Mouse (Mus musculus) lung, embryonic 16.5 days (tissue): ENCODE measurements around the gene Uts2. TPM values are rescaled to one million over a fixed set of nuclear protein-coding genes. Genes with fewer than 3 reads are reported as not detected.

ENCODE experiments used
- ATAC-seq: fragments of 200-750 bp; cut with Nextera tagmentation; 2 replicates; pipeline ENCODE4 v1.8.0; 2017; ENCODE audit warnings: low read depth, mild to moderate bottlenecking, moderate library complexity
- H3K27ac ChIP-seq: fragments of 300-500 bp; sonication (generic); 2 replicates; pipeline ENCODE4 v1.5.1; 2014; ENCODE audit warnings: mild to moderate bottlenecking, control low read depth, low read length
- H3K27me3 ChIP-seq: fragments of 300-500 bp; sonication (generic); 2 replicates; pipeline ENCODE4 v1.6.1; 2014; ENCODE audit warnings: low read depth, low read length, mixed read lengths; ENCODE audit not compliant: control insufficient read depth, insufficient read depth
- H3K36me3 ChIP-seq: fragments of 300-500 bp; sonication (generic); 2 replicates; pipeline ENCODE4 v1.6.1; 2014; ENCODE audit warnings: low read length; ENCODE audit not compliant: control insufficient read depth, insufficient read depth
- H3K4me1 ChIP-seq: fragments of 300-500 bp; sonication (generic); replicated peaks from 2 replicates; pipeline ENCODE4 v1.6.1; 2014; ENCODE audit warnings: low read length, mixed read lengths; ENCODE audit not compliant: control insufficient read depth, insufficient read depth
- H3K4me2 ChIP-seq: fragments of 300-500 bp; sonication (generic); 2 replicates; pipeline ENCODE4 v1.6.1; 2014; ENCODE audit warnings: low read depth, low read length, control low read depth
- H3K4me3 ChIP-seq: fragments of 300-500 bp; sonication (generic); 2 replicates; pipeline ENCODE4 v1.5.1; 2014; ENCODE audit warnings: mild to moderate bottlenecking, low read length, control low read depth
- H3K9ac ChIP-seq: fragments of 300-500 bp; sonication (generic); 2 replicates; pipeline ENCODE4 v1.6.1; 2014; ENCODE audit warnings: low read length, control low read depth
- H3K9me3 ChIP-seq: fragments of 300-500 bp; sonication (generic); 2 replicates; pipeline ENCODE4 v1.6.1; 2016; ENCODE audit warnings: low read length; ENCODE audit not compliant: control insufficient read depth
- WGBS: fragments of 180-500 bp; shearing (Covaris S2); extraction: QIAGEN DNeasy Blood & Tissue Kit; methylation state at CpG from one replicate; pipeline ENCODE4 v1.1.7; 2014; 5-methylcytosine and 5-hydroxymethylcytosine counted together
- polyA plus RNA-seq: library from polyadenylated mRNA; unstranded; fragments of >200 nt; fragmentation: Nextera tagmentation; extraction: Ambion mirVana; gene quantifications from 2 replicates; pipeline ENCODE4 v1.2.1, GENCODE M21; 2015

Gene Uts2
- polyA plus RNA-seq: not detected in 2 replicates

DNA sequence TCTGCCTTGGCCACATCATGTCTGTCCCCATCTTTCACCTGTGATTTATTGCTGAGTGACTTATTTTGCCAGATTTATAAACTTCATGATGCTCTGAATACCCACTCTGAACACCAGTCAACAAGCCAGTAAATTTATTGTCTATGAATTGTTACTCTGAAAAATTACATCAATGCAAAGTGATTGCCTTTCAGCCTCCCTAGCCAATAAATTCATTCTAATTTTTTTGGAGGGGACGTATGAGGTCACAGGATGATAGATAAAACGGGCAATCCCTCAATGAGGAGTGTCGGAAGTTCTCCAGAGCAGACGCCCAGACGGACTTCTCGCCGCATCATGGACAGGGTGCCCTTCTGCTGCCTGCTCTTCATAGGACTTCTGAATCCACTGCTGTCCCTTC lies at the start of gene Uts2:
Gene Uts2 (plus strand): TSS at position 301 of the 400 bp plus-strand sequence.
- WGBS: 82% methylated on average over 7 of the region's 7 CpGs
- Histone ChIP-seq H3K4me2 (no peak within 1 kb of the TSS), H3K4me1 (no peaks in the 10 kb centered on the region), H3K36me3 (no peaks in the 10 kb centered on the region), H3K27ac (no peak within 1 kb of the TSS), H3K9ac (no peak within 1 kb of the TSS), H3K27me3 (no peaks in the 10 kb centered on the region), H3K4me3 (no peak within 1 kb of the TSS), H3K9me3 (no peaks in the 10 kb centered on the region)
- ATAC-seq: no peak

- no peak for ATAC-seq
- H3K36me3 ChIP-seq: no peaks in the 10 kb centered on the region
- H3K27me3 ChIP-seq: no peaks in the 10 kb centered on the region
- WGBS: 75% methylated on average over 10 of the region's 10 CpGs
- no peak overlapping the region for H3K4me3 ChIP-seq
- no peak overlapping the region for H3K4me2 ChIP-seq
- no peak overlapping the region for H3K9ac ChIP-seq
- H3K9me3 ChIP-seq: no peaks in the 10 kb centered on the region
- H3K27ac ChIP-seq: no peak overlapping the region
- no peaks in the 10 kb centered on the region for H3K4me1 ChIP-seq
Observed at GRCm38 (mm10) chr4:150950972-150951371, 45.9 kb upstream of the Uts2 start.

GRCm38 (mm10) chr4:150956369-150957105 lies 40.4 kb upstream of the Uts2 start:
- WGBS: 49% methylated on average over 13 of the region's 13 CpGs
- no peak overlapping the region for H3K4me2 ChIP-seq
- no peaks in the 10 kb centered on the region for H3K36me3 ChIP-seq
- no peak overlapping the region for H3K4me3 ChIP-seq
- H3K9ac ChIP-seq: no peak overlapping the region
- ATAC-seq: peak; percentile 36; the same call in 1 of the 2 replicates
- no peaks in the 10 kb centered on the region for H3K9me3 ChIP-seq
- H3K4me1 ChIP-seq: no peaks in the 10 kb centered on the region
- no peak overlapping the region for H3K27ac ChIP-seq
- H3K27me3 ChIP-seq: no peaks in the 10 kb centered on the region

GRCm38 (mm10) chr4:150957106-150957458 lies 39.8 kb upstream of the Uts2 start:
- H3K4me3 ChIP-seq: no peak overlapping the region
- H3K9me3 ChIP-seq: no peaks in the 10 kb centered on the region
- H3K4me1 ChIP-seq: no peaks in the 10 kb centered on the region
- WGBS: 63% methylated on average over 1 of the region's 1 CpGs
- no peaks in the 10 kb centered on the region for H3K36me3 ChIP-seq
- H3K9ac ChIP-seq: no peak overlapping the region
- no peak overlapping the region for H3K27ac ChIP-seq
- no peak overlapping the region for H3K4me2 ChIP-seq
- H3K27me3 ChIP-seq: no peaks in the 10 kb centered on the region
- no peak for ATAC-seq

DNA sequence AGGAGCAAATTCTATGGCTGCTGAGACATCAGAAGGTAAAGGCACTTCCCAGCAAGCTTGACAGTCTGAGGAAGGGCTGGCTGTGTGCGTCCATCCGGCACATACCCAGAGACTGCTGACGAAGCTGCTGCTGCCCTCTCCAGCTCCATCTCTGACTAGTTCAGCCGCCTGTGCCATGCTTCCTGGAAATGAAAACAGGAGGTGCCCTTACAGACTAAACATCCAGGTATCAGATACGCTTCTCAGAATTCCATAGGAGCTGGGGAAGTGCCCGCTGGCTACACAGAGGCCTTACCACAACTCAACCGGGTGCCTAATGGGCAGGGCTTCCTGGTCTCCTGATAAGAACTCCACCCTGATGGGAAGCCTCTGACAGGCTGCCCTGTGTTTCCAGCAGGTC lies 38.4 kb upstream of the Uts2 start:
- Histone ChIP-seq H3K27me3 (no peaks in the 10 kb centered on the region), H3K9ac (no peak overlapping the region), H3K27ac (no peak overlapping the region), H3K4me2 (no peak overlapping the region), H3K36me3 (no peaks in the 10 kb centered on the region), H3K4me3 (no peak overlapping the region), H3K4me1 (no peaks in the 10 kb centered on the region), H3K9me3 (no peaks in the 10 kb centered on the region)
- WGBS: 76% methylated on average over 7 of the region's 7 CpGs
- no peak for ATAC-seq

GRCm38 (mm10) chr4:150962231-150962630 lies 34.7 kb upstream of the Uts2 start:
- Histone ChIP-seq H3K4me2 (no peak overlapping the region), H3K4me3 (no peak overlapping the region), H3K4me1 (peaks cover 2% of the 10 kb centered on the region; the same call in 1 of the 2 replicates), H3K27ac (no peak overlapping the region), H3K27me3 (no peaks in the 10 kb centered on the region), H3K9ac (no peak overlapping the region), H3K9me3 (no peaks in the 10 kb centered on the region), H3K36me3 (no peaks in the 10 kb centered on the region)
- WGBS: 25% methylated on average over 6 of the region's 6 CpGs
- ATAC-seq: 0 out of 2 replicates have a peak, but pooled peaks have one; percentile 31

- ATAC-seq: no peak
- WGBS: 72% methylated on average over 2 of the region's 2 CpGs
Observed at GRCm38 (mm10) chr4:150963711-150964110, 33.2 kb upstream of the Uts2 start.

GRCm38 (mm10) chr4:150964635-150965554 lies 32.0 kb upstream of the Uts2 start:
- H3K27me3 ChIP-seq: no peaks in the 10 kb centered on the region
- WGBS: 11% methylated on average over 25 of the region's 25 CpGs
- H3K27ac ChIP-seq: no peak overlapping the region
- H3K4me2 ChIP-seq: peak overlapping the region; percentile 55
- H3K4me1 ChIP-seq: peaks cover 2% of the 10 kb centered on the region; the same call in 1 of the 2 replicates
- H3K36me3 ChIP-seq: no peaks in the 10 kb centered on the region
- H3K4me3 ChIP-seq: peak overlapping the region; percentile 30
- 0 out of 2 replicates have a peak overlapping the region, but pooled peaks have one; percentile 39 for H3K9ac ChIP-seq
- no peaks in the 10 kb centered on the region for H3K9me3 ChIP-seq
- peak; percentile 67; the same call in 1 of the 2 replicates for ATAC-seq

More at GRCm38 (mm10) chr4:150963711-150964110, 33.2 kb upstream of the Uts2 start:
- no peak overlapping the region for H3K9ac ChIP-seq
- no peaks in the 10 kb centered on the region for H3K27me3 ChIP-seq
- H3K4me2 ChIP-seq: no peak overlapping the region
- no peak overlapping the region for H3K4me3 ChIP-seq
- H3K27ac ChIP-seq: no peak overlapping the region
- H3K9me3 ChIP-seq: no peaks in the 10 kb centered on the region
- peaks cover 2% of the 10 kb centered on the region; the same call in 1 of the 2 replicates for H3K4me1 ChIP-seq
- no peaks in the 10 kb centered on the region for H3K36me3 ChIP-seq

DNA sequence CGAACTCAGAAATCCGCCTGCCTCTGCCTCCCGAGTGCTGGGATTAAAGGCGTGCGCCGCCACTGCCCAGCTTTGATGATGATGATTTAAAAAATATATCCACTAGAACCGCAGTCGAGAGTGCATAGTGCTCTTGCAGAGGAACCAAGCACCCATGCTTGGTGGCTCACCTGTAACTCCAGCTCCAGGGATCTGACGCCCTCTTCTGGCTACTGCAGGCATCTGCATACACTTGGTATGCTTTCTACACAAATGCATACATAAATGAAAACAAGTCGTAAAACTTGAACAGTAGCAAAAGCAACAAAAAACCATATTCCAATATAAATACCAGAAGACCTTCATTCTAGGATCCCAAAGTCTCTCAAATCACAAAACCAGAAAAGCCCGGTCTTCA lies 31.3 kb upstream of the Uts2 start:
- Histone ChIP-seq H3K4me2 (no peak overlapping the region), H3K27me3 (no peaks in the 10 kb centered on the region), H3K36me3 (no peaks in the 10 kb centered on the region), H3K9me3 (no peaks in the 10 kb centered on the region), H3K27ac (no peak overlapping the region), H3K9ac (no peak overlapping the region), H3K4me1 (peaks cover 2% of the 10 kb centered on the region; the same call in 1 of the 2 replicates), H3K4me3 (no peak overlapping the region)
- no peak for ATAC-seq
- WGBS: 71% methylated on average over 11 of the region's 11 CpGs
